8 mouse cellular contexts compared by ENCODE assay signal in genomic region chr2:48908866-48909265, GRCm38 (mm10). TPM values are rescaled to one million over a fixed set of nuclear protein-coding genes. Genes with fewer than 3 reads are reported as not detected.
A peak's percentile ranks its signal among the peaks of the same experiment; 100 is the strongest.
DNase-seq lines count a peak whose midpoint lies in the region; ATAC-seq and TF ChIP-seq lines count a peak whose summit lies in the region.

No protein-coding gene starts in this region.

- H3K27ac ChIP-seq in midbrain, postnatal 0 days (ENCODE audit: low read depth, low read length), result no peak overlapping the region
- no peak overlapping the region for H3K27ac ChIP-seq in midbrain, embryonic 11.5 days (ENCODE audit: low read depth, low read length)
- no peak overlapping the region for H3K27ac ChIP-seq in embryonic facial prominence, embryonic 14.5 days (replicated peaks; ENCODE audit: low read depth, low read length)

- 46% methylated on average over 2 of the region's 2 CpGs for WGBS in midbrain, postnatal 0 days
- whole genome bisulfite sequencing in midbrain, embryonic 11.5 days, result 74% methylated on average over 2 of the region's 2 CpGs
- WGBS in embryonic facial prominence, embryonic 14.5 days, result 52% methylated on average over 2 of the region's 2 CpGs

- peak; percentile 24 for DNase-seq in heart, adult 8-10 months (ENCODE audit: low spot score)
- no peak for DNase-seq in heart, postnatal 25 days (ENCODE audit: low spot score)
- peak; percentile 58 for DNase-seq in midbrain, postnatal 0 days (ENCODE audit: low spot score)
- DNase-seq in midbrain, embryonic 11.5 days (ENCODE audit: low spot score, missing footprints), result no peak
- peak; percentile 53 for DNase-seq in embryonic facial prominence, embryonic 14.5 days (ENCODE audit: low spot score)
- DNase-seq in telencephalon, adult 2 months (ENCODE audit: low read depth, low spot score), result peak; percentile 34
- DNase-seq in testis, postnatal 10 days (ENCODE audit: low spot score), result no peak
- no peak for DNase-seq in layer of hippocampus, adult 9-10 months (ENCODE audit: low spot score)

- H3K4me2 ChIP-seq in midbrain, postnatal 0 days (ENCODE audit: low read depth, low read length, poor library complexity, severe bottlenecking), result no peak overlapping the region
- H3K4me2 ChIP-seq in midbrain, embryonic 11.5 days, result no peak overlapping the region
- H3K4me2 ChIP-seq in embryonic facial prominence, embryonic 14.5 days (ENCODE audit: low read depth, low read length), result no peak overlapping the region

- H3K9ac ChIP-seq in midbrain, postnatal 0 days (replicated peaks; ENCODE audit: low read length, poor library complexity, severe bottlenecking), result no peak overlapping the region
- H3K9ac ChIP-seq in midbrain, embryonic 11.5 days (ENCODE audit: low read length), result no peak overlapping the region
- H3K9ac ChIP-seq in embryonic facial prominence, embryonic 14.5 days (ENCODE audit: low read depth, low read length), result no peak overlapping the region

- TF ChIP-seq CTCF in midbrain, postnatal 0 days (IDR thresholded peaks at IDR 0.05), result peak; percentile 80

- ATAC-seq in midbrain, postnatal 0 days (ENCODE audit: low FRiP score), result no peak
- no peak for ATAC-seq in midbrain, embryonic 11.5 days (ENCODE audit: low FRiP score)
- ATAC-seq in embryonic facial prominence, embryonic 14.5 days (ENCODE audit: low read depth), result no peak

- H3K4me1 ChIP-seq in midbrain, postnatal 0 days (ENCODE audit: insufficient read depth, low read length), result no peaks in the 10 kb centered on the region
- H3K4me1 ChIP-seq in midbrain, embryonic 11.5 days (ENCODE audit: control insufficient read depth, insufficient read depth, low read length), result no peaks in the 10 kb centered on the region
- H3K4me1 ChIP-seq in embryonic facial prominence, embryonic 14.5 days (ENCODE audit: control insufficient read depth, insufficient read depth, low read length), result no peaks in the 10 kb centered on the region

- H3K4me3 ChIP-seq in midbrain, postnatal 0 days (ENCODE audit: low read depth, low read length), result no peak overlapping the region
- H3K4me3 ChIP-seq in midbrain, embryonic 11.5 days (ENCODE audit: low read depth, low read length), result no peak overlapping the region
- no peak overlapping the region for H3K4me3 ChIP-seq in embryonic facial prominence, embryonic 14.5 days (ENCODE audit: low read depth, low read length)

- H3K36me3 ChIP-seq in midbrain, postnatal 0 days (ENCODE audit: insufficient read depth, low read length), result peaks cover 6% of the 10 kb centered on the region; the same call in 1 of the 2 replicates
- H3K36me3 ChIP-seq in midbrain, embryonic 11.5 days (ENCODE audit: control insufficient read depth, insufficient read depth, low read length), result no peaks in the 10 kb centered on the region
- H3K36me3 ChIP-seq in embryonic facial prominence, embryonic 14.5 days (ENCODE audit: control insufficient read depth, insufficient read depth, low read length), result peaks cover 46% of the 10 kb centered on the region

- H3K27me3 ChIP-seq in midbrain, postnatal 0 days (ENCODE audit: insufficient read depth, low read length), result no peaks in the 10 kb centered on the region
- no peaks in the 10 kb centered on the region for H3K27me3 ChIP-seq in midbrain, embryonic 11.5 days (ENCODE audit: control insufficient read depth, insufficient read depth, low read length)
- H3K27me3 ChIP-seq in embryonic facial prominence, embryonic 14.5 days (replicated peaks; ENCODE audit: control insufficient read depth, insufficient read depth, low read length), result no peaks in the 10 kb centered on the region

- H3K9me3 ChIP-seq in midbrain, postnatal 0 days (ENCODE audit: low read length), result no peaks in the 10 kb centered on the region
- no peaks in the 10 kb centered on the region for H3K9me3 ChIP-seq in midbrain, embryonic 11.5 days (ENCODE audit: control insufficient read depth, low read length)
- H3K9me3 ChIP-seq in embryonic facial prominence, embryonic 14.5 days (ENCODE audit: control insufficient read depth, low read length), result no peaks in the 10 kb centered on the region

- intact Hi-C loops in heart, postnatal 25 days (cut with DNase I), result loop anchor here (2.0 kb wide), 1 partner anchor 404 kb away; no protein-coding TSS in a partner anchor

RNA-seq across cellular contexts. Expression of gene Mbd5, which starts 40.4 kb away (rescaled TPM):
- 10 to 100 TPM; 26.0 to 35.6 (median 34.1) TPM for total RNA-seq in heart, adult 8-10 months (2022)
- 10 to 100 TPM; 32.1 to 33.1 TPM for total RNA-seq in heart, postnatal 25 days (2021)
- total RNA-seq in midbrain, postnatal 0 days (2014; rRNA removed), result 27.6 and 27.7 TPM in 2 replicates
- polyA plus RNA-seq in midbrain, postnatal 0 days (2015; fragmentation: Nextera tagmentation; extraction: Ambion mirVana), result 22.7 and 25.1 TPM in 2 replicates
- polyA plus RNA-seq in midbrain, embryonic 11.5 days (2014; fragmentation: Nextera tagmentation; extraction: Ambion mirVana), result 34.0 and 35.9 TPM in 2 replicates
- 21.0 and 23.5 TPM in 2 replicates for polyA plus RNA-seq in embryonic facial prominence, embryonic 14.5 days (2014; fragmentation: Nextera tagmentation; extraction: Ambion mirVana)

RNA-seq across cellular contexts. Expression of gene Orc4, which starts 41.2 kb away (rescaled TPM):
- total RNA-seq in heart, adult 8-10 months (2022), result 10 to 100 TPM; 32.5 to 39.0 (median 34.9) TPM
- 10 to 100 TPM; 32.8 to 36.6 TPM for total RNA-seq in heart, postnatal 25 days (2021)
- total RNA-seq in midbrain, postnatal 0 days (2014; rRNA removed), result 42.9 and 86.2 TPM in 2 replicates
- 69.0 and 75.0 TPM in 2 replicates for polyA plus RNA-seq in midbrain, postnatal 0 days (2015; fragmentation: Nextera tagmentation; extraction: Ambion mirVana)
- 142 and 151 TPM in 2 replicates for polyA plus RNA-seq in midbrain, embryonic 11.5 days (2014; fragmentation: Nextera tagmentation; extraction: Ambion mirVana)
- polyA plus RNA-seq in embryonic facial prominence, embryonic 14.5 days (2014; fragmentation: Nextera tagmentation; extraction: Ambion mirVana), result 99.3 and 99.9 TPM in 2 replicates

Comparison
In these comparisons a context has a peak if more than half of its experiments do, and no peak if none do; other contexts are left out.
1. DNase-seq: peak in heart, adult 8-10 months (single experiment), midbrain, postnatal 0 days (single experiment), embryonic facial prominence, embryonic 14.5 days (single experiment) and telencephalon, adult 2 months (single experiment); none in heart, postnatal 25 days (single experiment), midbrain, embryonic 11.5 days (single experiment), testis, postnatal 10 days (single experiment) and layer of hippocampus, adult 9-10 months (single experiment).